Mouse (Mus musculus) spleen, embryonic (tissue): ENCODE measurements around the gene Zfp39.
"Not testable (repeated sequence)": the region's sequence is repeated elsewhere in the genome, so short reads cannot be mapped to it uniquely, and the experiment has no call there.

Experiments used
- CTCF ChIA-PET: fragments of 350-600 bp; sonication (Branson Sonifier 250); formaldehyde crosslinking; loops from one replicate; lab custom pipeline; 2022; lab: Charles Lee

Zfp39 gene

DNA sequence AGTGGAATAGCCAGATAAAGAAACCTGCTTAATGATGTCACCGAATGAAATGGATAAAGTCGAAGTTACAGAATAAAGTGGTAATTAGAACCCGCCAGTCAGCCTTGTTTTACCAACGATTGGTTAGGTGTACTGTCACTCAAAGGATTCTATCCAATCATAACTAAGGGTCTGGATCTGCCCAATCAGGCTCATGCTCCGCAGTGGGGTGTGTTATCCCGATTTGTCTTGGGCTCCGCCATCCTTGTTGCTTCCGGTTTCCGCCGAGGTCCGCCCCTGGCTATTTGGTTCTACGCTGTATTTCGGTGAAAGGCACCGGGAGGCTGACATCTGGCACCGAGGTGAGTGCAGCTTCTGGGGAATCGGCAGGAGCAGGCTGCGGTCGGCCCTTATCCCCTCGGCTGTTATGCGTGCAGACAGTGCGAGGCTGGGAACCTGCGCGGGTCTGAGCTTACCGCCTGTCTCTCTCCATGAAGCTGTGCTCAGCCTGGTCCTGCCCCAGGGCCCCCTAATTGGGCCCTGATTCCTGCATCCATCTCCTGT lies 57.0 kb downstream of the Zfp39 start, which contains the start of gene Gm12258:
Gene Gm12258 (plus strand): TSS at position 240 of the 543 bp plus-strand sequence.
- CTCF ChIA-PET = interaction anchor here (0.6 kb wide), 1 partner anchor 101 kb away, joined by 3 read pairs; no protein-coding TSS in a partner anchor

DNA sequence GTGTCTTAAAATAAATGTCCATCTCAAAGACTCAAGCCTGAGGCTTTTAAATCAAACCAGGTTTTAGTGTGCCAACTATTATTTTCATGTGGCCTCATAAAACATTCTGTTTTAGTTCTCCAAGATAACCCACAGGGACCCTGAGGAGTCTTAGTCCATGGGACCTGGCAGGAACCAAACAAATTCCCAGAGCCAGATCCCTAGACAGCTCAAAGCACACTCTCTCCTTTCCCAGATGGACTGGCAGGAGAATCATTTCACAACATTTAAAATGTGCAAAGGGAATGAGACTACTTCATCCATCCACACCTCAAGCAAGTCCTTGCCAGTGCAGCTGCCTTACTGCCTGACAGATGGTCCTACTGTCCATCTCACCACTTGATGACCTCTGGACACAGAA lies 65.1 kb downstream of the Zfp39 start, which contains the start of gene Olfr311:
Gene Olfr311 (plus strand): TSS at position 301 of the 400 bp plus-strand sequence.
- CTCF ChIA-PET = not testable (repeated sequence)
